Mouse (Mus musculus) brain, embryonic 14.5 days (tissue): Measurements from ENCODE around the gene Pmm1.

Experiments
- CTCF ChIP-seq: fragments of 200-500 bp; IDR thresholded peaks from 2 replicates; pipeline ENCODE4 v1.5.1; 2012; ENCODE audit warnings: inconsistent platforms, mild to moderate bottlenecking, moderate library complexity, borderline replicate concordance; ENCODE audit not compliant: insufficient read depth, insufficient read length; ENCODE audit errors: extremely low read depth
- POLR2A ChIP-seq: fragments of 200-500 bp; IDR thresholded peaks from 2 replicates; pipeline ENCODE4 v1.6.1; 2012; ENCODE audit warnings: mild to moderate bottlenecking, inconsistent platforms, borderline replicate concordance; ENCODE audit not compliant: poor library complexity, insufficient read depth, insufficient read length, severe bottlenecking; ENCODE audit errors: extremely low read depth

DNA sequence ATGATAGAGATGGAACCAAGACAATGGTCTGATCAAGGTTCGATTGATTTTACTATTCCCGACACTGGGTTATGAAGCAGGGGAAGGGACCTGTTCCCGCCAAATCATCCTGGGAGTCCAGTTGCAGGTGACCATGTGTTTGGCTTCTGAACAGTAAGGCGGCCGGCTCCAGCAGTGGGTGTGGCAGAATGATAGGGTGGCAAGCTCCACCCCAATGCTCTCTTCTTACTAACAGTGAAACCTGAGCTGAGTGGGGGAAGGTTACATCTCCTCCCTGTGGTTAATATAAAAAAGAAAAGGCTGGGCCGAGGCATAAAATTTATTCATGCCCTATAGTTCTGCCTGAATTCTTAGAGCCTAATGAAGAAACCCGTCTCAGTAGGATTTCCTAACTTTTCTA, 8.4 kb upstream of the Pmm1 start:
- TF ChIP-seq CTCF: no peak
- TF ChIP-seq POLR2A: no peak
